Mouse (Mus musculus): ENCODE measurements around the gene Anks6. TPM values are rescaled to one million over a fixed set of nuclear protein-coding genes. Genes with fewer than 3 reads are reported as not detected.

Anks6 gene
- polyA plus RNA-seq, 1 experiment from 2014 or later = 3.7 TPM

GRCm38 (mm10) chr4:47091493-47092386, 34.5 kb upstream of the Anks6 start, which contains the start of gene Galnt12:
TSS of gene Galnt12 (plus strand) at chr4:47091909.
- no peaks in the 10 kb centered on the region for H3K4me1 ChIP-seq (replicated peaks; ENCODE audit: control insufficient read depth, insufficient read depth)
- H3K27ac ChIP-seq (replicated peaks) = peak within 1 kb of the TSS; percentile 75
- ATAC-seq (ENCODE audit: low FRiP score, low TSS enrichment) (peak; percentile 73), DNase-seq (ENCODE audit: low spot score) (peak; percentile 84)
- H3K9me3 ChIP-seq (ENCODE audit: control insufficient read depth, low read length) = no peaks in the 10 kb centered on the region
- peak within 1 kb of the TSS; percentile 99 for H3K4me2 ChIP-seq (replicated peaks; ENCODE audit: low read depth)
- H3K9ac ChIP-seq (ENCODE audit: low read length) = peak within 1 kb of the TSS; percentile 67
- H3K4me3 ChIP-seq (ENCODE audit: low read depth, low read length) = peak within 1 kb of the TSS; percentile 69
- no peak for TF ChIP-seq EP300 (optimal IDR thresholded peaks at IDR 0.05)
- no peak for TF ChIP-seq CTCF (IDR thresholded peaks at IDR 0.05; ENCODE audit: low read depth)
- no peaks in the 10 kb centered on the region for H3K27me3 ChIP-seq (ENCODE audit: control insufficient read depth, insufficient read depth, low read length)
- H3K36me3 ChIP-seq (ENCODE audit: control insufficient read depth, insufficient read depth, low read length) = no peaks in the 10 kb centered on the region
- WGBS = 2% methylated on average over 68 of the region's 74 CpGs

GRCm38 (mm10) chr4:47088671-47089070, 31.4 kb upstream of the Anks6 start:
- H3K9ac ChIP-seq (ENCODE audit: low read length) = no peak overlapping the region
- H3K9me3 ChIP-seq (ENCODE audit: control insufficient read depth, low read length) = no peaks in the 10 kb centered on the region
- H3K4me3 ChIP-seq (ENCODE audit: low read depth, low read length) = no peak overlapping the region
- 82% methylated on average over 7 of the region's 7 CpGs for WGBS
- TF ChIP-seq EP300 (optimal IDR thresholded peaks at IDR 0.05) (no peak), CTCF (IDR thresholded peaks at IDR 0.05; ENCODE audit: low read depth) (no peak)
- H3K27me3 ChIP-seq (ENCODE audit: control insufficient read depth, insufficient read depth, low read length) = no peaks in the 10 kb centered on the region
- H3K4me2 ChIP-seq (replicated peaks; ENCODE audit: low read depth) = no peak overlapping the region
- H3K27ac ChIP-seq (replicated peaks) = no peak overlapping the region
- no peaks in the 10 kb centered on the region for H3K36me3 ChIP-seq (ENCODE audit: control insufficient read depth, insufficient read depth, low read length)
- no peaks in the 10 kb centered on the region for H3K4me1 ChIP-seq (replicated peaks; ENCODE audit: control insufficient read depth, insufficient read depth)
- ATAC-seq (ENCODE audit: low FRiP score, low TSS enrichment) = no peak
- DNase-seq (ENCODE audit: low spot score) = no peak

GRCm38 (mm10) chr4:47083824-47084223, 26.6 kb upstream of the Anks6 start:
- Histone ChIP-seq H3K27me3 (ENCODE audit: control insufficient read depth, insufficient read depth, low read length) (no peaks in the 10 kb centered on the region), H3K4me3 (ENCODE audit: low read depth, low read length) (no peak overlapping the region), H3K9ac (ENCODE audit: low read length) (no peak overlapping the region), H3K4me1 (replicated peaks; ENCODE audit: control insufficient read depth, insufficient read depth) (no peaks in the 10 kb centered on the region), H3K4me2 (replicated peaks; ENCODE audit: low read depth) (no peak overlapping the region), H3K36me3 (ENCODE audit: control insufficient read depth, insufficient read depth, low read length) (no peaks in the 10 kb centered on the region), H3K27ac (replicated peaks) (no peak overlapping the region), H3K9me3 (ENCODE audit: control insufficient read depth, low read length) (no peaks in the 10 kb centered on the region)
- no peak for TF ChIP-seq CTCF (IDR thresholded peaks at IDR 0.05; ENCODE audit: low read depth)
- TF ChIP-seq EP300 (optimal IDR thresholded peaks at IDR 0.05) = no peak
- 81% methylated on average over 7 of the region's 7 CpGs for WGBS
- ATAC-seq (ENCODE audit: low FRiP score, low TSS enrichment) (peak; percentile 80), DNase-seq (ENCODE audit: low spot score) (peak; percentile 61)

GRCm38 (mm10) chr4:47080647-47081010, 23.4 kb upstream of the Anks6 start:
- Histone ChIP-seq H3K27me3 (ENCODE audit: control insufficient read depth, insufficient read depth, low read length) (no peaks in the 10 kb centered on the region), H3K4me3 (ENCODE audit: low read depth, low read length) (no peak overlapping the region), H3K36me3 (ENCODE audit: control insufficient read depth, insufficient read depth, low read length) (no peaks in the 10 kb centered on the region), H3K4me1 (replicated peaks; ENCODE audit: control insufficient read depth, insufficient read depth) (no peaks in the 10 kb centered on the region), H3K4me2 (replicated peaks; ENCODE audit: low read depth) (no peak overlapping the region), H3K9ac (ENCODE audit: low read length) (no peak overlapping the region), H3K27ac (replicated peaks) (no peak overlapping the region), H3K9me3 (ENCODE audit: control insufficient read depth, low read length) (no peaks in the 10 kb centered on the region)
- ATAC-seq (ENCODE audit: low FRiP score, low TSS enrichment) = no peak
- 97% methylated on average over 4 of the region's 4 CpGs for WGBS
- TF ChIP-seq EP300 (optimal IDR thresholded peaks at IDR 0.05) = no peak
- TF ChIP-seq CTCF (IDR thresholded peaks at IDR 0.05; ENCODE audit: low read depth) = no peak
- no peak for DNase-seq (ENCODE audit: low spot score)

- H3K4me2 ChIP-seq (replicated peaks; ENCODE audit: low read depth) = no peak overlapping the region
- no peak overlapping the region for H3K4me3 ChIP-seq (ENCODE audit: low read depth, low read length)
- H3K9ac ChIP-seq (ENCODE audit: low read length) = no peak overlapping the region
- no peaks in the 10 kb centered on the region for H3K27me3 ChIP-seq (ENCODE audit: control insufficient read depth, insufficient read depth, low read length)
- ATAC-seq (ENCODE audit: low FRiP score, low TSS enrichment) (no peak), DNase-seq (ENCODE audit: low spot score) (no peak)
- no peaks in the 10 kb centered on the region for H3K36me3 ChIP-seq (ENCODE audit: control insufficient read depth, insufficient read depth, low read length)
- H3K9me3 ChIP-seq (ENCODE audit: control insufficient read depth, low read length) = no peaks in the 10 kb centered on the region
- WGBS = 84% methylated on average over 17 of the region's 17 CpGs
- TF ChIP-seq CTCF (IDR thresholded peaks at IDR 0.05; ENCODE audit: low read depth) = no peak
- TF ChIP-seq EP300 (optimal IDR thresholded peaks at IDR 0.05) = no peak
- no peaks in the 10 kb centered on the region for H3K4me1 ChIP-seq (replicated peaks; ENCODE audit: control insufficient read depth, insufficient read depth)
- no peak overlapping the region for H3K27ac ChIP-seq (replicated peaks)
Observed at GRCm38 (mm10) chr4:47079997-47080646, 22.9 kb upstream of the Anks6 start.

GRCm38 (mm10) chr4:47075054-47075453, 17.8 kb upstream of the Anks6 start:
- peak; percentile 97 for ATAC-seq (ENCODE audit: low FRiP score, low TSS enrichment)
- no peak overlapping the region for H3K4me3 ChIP-seq (ENCODE audit: low read depth, low read length)
- 25% methylated on average over 2 of the region's 2 CpGs for WGBS
- H3K9me3 ChIP-seq (ENCODE audit: control insufficient read depth, low read length) = no peaks in the 10 kb centered on the region
- no peak overlapping the region for H3K9ac ChIP-seq (ENCODE audit: low read length)
- H3K27me3 ChIP-seq (ENCODE audit: control insufficient read depth, insufficient read depth, low read length) = no peaks in the 10 kb centered on the region
- TF ChIP-seq CTCF (IDR thresholded peaks at IDR 0.05; ENCODE audit: low read depth) = 0 out of 2 replicates have a peak, but pooled peaks have one; percentile 19
- TF ChIP-seq EP300 (optimal IDR thresholded peaks at IDR 0.05) = peak; percentile 65
- no peaks in the 10 kb centered on the region for H3K4me1 ChIP-seq (replicated peaks; ENCODE audit: control insufficient read depth, insufficient read depth)
- H3K27ac ChIP-seq (replicated peaks) = peak overlapping the region; percentile 74
- peak; percentile 78 for DNase-seq (ENCODE audit: low spot score)
- H3K4me2 ChIP-seq (replicated peaks; ENCODE audit: low read depth) = no peak overlapping the region
- H3K36me3 ChIP-seq (ENCODE audit: control insufficient read depth, insufficient read depth, low read length) = no peaks in the 10 kb centered on the region
